Mouse (Mus musculus): ENCODE results near the gene Dmrtc2. TPM values are rescaled to one million over a fixed set of nuclear protein-coding genes. Genes with fewer than 3 reads are reported as not detected.

Dmrtc2 gene
- polyA plus RNA-seq, 1 experiment = not detected

DNA sequence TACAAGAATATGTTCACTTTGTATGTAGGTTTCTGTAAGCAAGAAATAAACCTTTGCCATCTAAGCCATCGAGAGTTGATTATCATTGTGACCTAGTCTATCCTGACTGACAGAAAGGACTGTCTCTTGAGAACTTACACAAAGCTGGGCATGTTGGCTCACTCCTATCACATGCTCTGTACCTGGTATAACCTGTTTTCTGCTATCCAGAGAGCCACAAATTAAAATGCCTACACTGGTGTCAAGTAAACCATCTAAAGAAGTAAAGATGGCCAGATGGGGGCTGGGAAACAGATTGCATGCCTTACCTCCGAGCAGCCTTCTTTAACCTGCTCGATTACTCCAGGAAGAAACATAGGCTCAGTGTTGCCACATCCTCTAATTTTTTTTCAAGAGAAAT is 7.7 kb downstream of the Dmrtc2 start:
- no peaks in the 10 kb centered on the region for H3K36me3 ChIP-seq (ENCODE audit: control insufficient read depth, insufficient read depth)
- H3K27me3 ChIP-seq (ENCODE audit: control insufficient read depth, insufficient read depth, insufficient read length) = peaks cover 37% of the 10 kb centered on the region
- H3K79me2 ChIP-seq (ENCODE audit: control insufficient read depth, insufficient read depth) = no peaks in the 10 kb centered on the region
- no peak overlapping the region for H3ac ChIP-seq (ENCODE audit: control insufficient read depth, insufficient read length, low read depth)
- no peak for TF ChIP-seq MYOG (IDR thresholded peaks at IDR 0.05; ENCODE audit: control insufficient read depth, extremely low read depth, insufficient read length)
- no peak for TF ChIP-seq CTCF (IDR thresholded peaks at IDR 0.05; ENCODE audit: control insufficient read depth, insufficient read depth, insufficient read length)
- no peak for TF ChIP-seq MYOD1 (IDR thresholded peaks at IDR 0.05; ENCODE audit: control insufficient read depth, insufficient read length, low read depth)
- TF ChIP-seq USF1 (IDR thresholded peaks at IDR 0.05; ENCODE audit: low read depth) = no peak
- TF ChIP-seq CEBPB (IDR thresholded peaks at IDR 0.05; ENCODE audit: low read depth) = no peak
- no peak for TF ChIP-seq MAX (IDR thresholded peaks at IDR 0.05)
- no peak for TF ChIP-seq FOSL1 (IDR thresholded peaks at IDR 0.05; ENCODE audit: insufficient read depth, low read length, poor library complexity, severe bottlenecking)
- no peak overlapping the region for H3K4me3 ChIP-seq (ENCODE audit: insufficient read depth, poor library complexity, severe bottlenecking)
- no peaks in the 10 kb centered on the region for H3K79me3 ChIP-seq (ENCODE audit: low read depth)

DNA sequence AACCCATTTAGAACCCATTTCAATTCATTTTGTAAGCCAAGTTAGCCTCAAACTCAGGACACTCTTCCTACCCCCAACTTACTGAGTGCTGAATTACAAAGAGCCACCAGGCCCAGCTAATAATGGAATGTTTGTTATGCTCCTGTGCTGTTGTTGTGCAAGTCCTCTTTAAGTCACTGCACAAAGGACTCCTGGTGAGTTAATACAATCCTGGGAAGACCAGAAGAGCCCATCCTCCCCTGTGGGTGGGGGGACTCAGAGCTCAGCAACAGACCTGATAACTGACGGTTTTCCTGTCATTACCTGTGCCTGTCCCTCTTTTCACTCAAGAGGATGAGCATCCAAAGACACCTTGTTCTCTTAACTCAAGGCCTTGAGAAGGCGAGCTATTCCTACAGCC is 9.8 kb downstream of the Dmrtc2 start:
- Histone ChIP-seq H3K4me3 (ENCODE audit: insufficient read depth, poor library complexity, severe bottlenecking) (no peak overlapping the region), H3K36me3 (ENCODE audit: control insufficient read depth, insufficient read depth) (no peaks in the 10 kb centered on the region), H3ac (ENCODE audit: control insufficient read depth, insufficient read length, low read depth) (no peak overlapping the region), H3K27me3 (ENCODE audit: control insufficient read depth, insufficient read depth, insufficient read length) (peaks cover 17% of the 10 kb centered on the region), H3K79me2 (ENCODE audit: control insufficient read depth, insufficient read depth) (peaks cover 2% of the 10 kb centered on the region), H3K79me3 (ENCODE audit: low read depth) (no peaks in the 10 kb centered on the region)
- TF ChIP-seq FOSL1 (IDR thresholded peaks at IDR 0.05; ENCODE audit: insufficient read depth, low read length, poor library complexity, severe bottlenecking) = no peak
- TF ChIP-seq CEBPB (IDR thresholded peaks at IDR 0.05; ENCODE audit: low read depth) = no peak
- TF ChIP-seq MYOG (IDR thresholded peaks at IDR 0.05; ENCODE audit: control insufficient read depth, extremely low read depth, insufficient read length) = no peak
- no peak for TF ChIP-seq MAX (IDR thresholded peaks at IDR 0.05)
- TF ChIP-seq CTCF (IDR thresholded peaks at IDR 0.05; ENCODE audit: control insufficient read depth, insufficient read depth, insufficient read length) = no peak
- no peak for TF ChIP-seq MYOD1 (IDR thresholded peaks at IDR 0.05; ENCODE audit: control insufficient read depth, insufficient read length, low read depth)
- no peak for TF ChIP-seq USF1 (IDR thresholded peaks at IDR 0.05; ENCODE audit: low read depth)

DNA sequence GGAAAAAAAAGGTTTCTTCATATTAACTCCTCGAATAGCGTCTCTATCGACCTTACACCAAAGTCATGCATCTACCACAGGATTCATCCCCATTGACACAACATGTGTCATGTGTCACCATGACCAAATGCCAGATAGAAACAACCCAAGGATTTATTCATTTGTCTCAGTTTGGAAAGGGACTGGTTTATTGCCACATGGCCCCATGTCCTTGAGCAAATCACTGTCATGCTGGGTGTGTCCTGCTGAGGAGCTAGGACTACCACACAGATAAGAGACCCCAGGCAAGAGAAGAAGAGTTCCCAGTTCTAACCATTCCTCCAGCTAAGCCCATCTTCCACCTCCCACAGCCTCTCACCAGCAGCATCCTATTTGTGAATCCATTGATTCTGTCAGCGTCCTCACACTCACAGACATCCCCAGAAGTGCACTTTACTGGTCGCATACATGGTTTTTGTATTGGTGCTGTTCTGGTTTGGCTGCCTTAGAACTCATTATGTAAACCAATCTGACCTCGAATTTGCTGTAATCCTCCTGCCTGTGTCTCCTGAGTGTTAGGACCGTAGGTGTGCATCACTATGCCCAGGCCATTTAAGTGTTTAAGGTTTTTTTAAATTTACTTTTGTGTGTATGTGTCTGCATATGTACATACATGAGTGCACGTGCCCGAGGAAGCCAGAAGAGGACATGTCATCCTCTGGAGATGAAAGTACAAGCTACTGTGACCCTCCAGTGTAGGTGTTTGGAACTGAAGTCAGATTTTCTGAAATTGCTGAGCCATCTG is 12.8 kb downstream of the Dmrtc2 start:
- Histone ChIP-seq H3ac (ENCODE audit: control insufficient read depth, insufficient read length, low read depth) (no peak overlapping the region), H3K79me3 (ENCODE audit: low read depth) (peaks cover 30% of the 10 kb centered on the region), H3K36me3 (ENCODE audit: control insufficient read depth, insufficient read depth) (peaks cover 28% of the 10 kb centered on the region), H3K79me2 (ENCODE audit: control insufficient read depth, insufficient read depth) (peaks cover 32% of the 10 kb centered on the region), H3K27me3 (ENCODE audit: control insufficient read depth, insufficient read depth, insufficient read length) (no peaks in the 10 kb centered on the region), H3K4me3 (ENCODE audit: insufficient read depth, poor library complexity, severe bottlenecking) (no peak overlapping the region)
- TF ChIP-seq FOSL1 (IDR thresholded peaks at IDR 0.05; ENCODE audit: insufficient read depth, low read length, poor library complexity, severe bottlenecking) = no peak
- no peak for TF ChIP-seq MYOD1 (IDR thresholded peaks at IDR 0.05; ENCODE audit: control insufficient read depth, insufficient read length, low read depth)
- no peak for TF ChIP-seq MAX (IDR thresholded peaks at IDR 0.05)

DNA sequence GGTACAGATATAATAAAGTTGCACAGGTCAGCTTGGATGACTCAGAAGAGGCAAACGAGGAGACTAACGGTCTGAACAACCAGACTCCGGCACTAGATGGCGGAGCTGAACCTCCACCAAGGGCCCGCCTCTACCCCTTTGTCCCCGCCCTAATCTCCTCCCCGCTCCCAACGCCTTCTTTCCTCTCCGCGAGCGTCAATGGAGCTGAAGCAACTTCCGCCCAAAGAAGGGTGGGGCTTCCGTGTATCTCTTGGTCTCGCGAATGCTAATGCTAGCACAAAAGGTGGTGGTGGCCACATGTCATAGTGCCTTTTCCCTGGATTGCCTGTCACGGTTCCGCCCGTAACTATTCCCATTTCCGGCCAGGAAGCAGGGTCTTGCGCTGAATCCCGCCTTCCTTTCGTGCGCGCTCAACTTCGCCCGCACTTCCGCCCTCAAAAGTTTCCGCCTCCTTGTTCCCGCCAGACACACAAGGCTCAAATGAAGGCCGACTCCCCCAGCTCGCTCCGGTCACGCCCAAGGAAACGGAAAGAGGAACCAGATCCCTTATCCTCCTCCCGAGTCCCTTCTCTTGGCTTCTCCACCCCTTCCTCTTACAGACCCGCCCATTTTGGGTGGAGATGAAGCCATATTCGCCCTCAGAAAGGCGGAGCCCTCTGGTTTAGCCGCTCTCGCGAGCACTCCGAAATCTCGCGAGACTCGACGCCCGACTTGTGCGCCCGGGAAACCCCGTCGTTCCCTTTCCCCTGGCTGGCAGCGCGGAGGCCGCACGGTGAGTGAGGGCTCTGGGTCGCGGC is 14.2 kb downstream of the Dmrtc2 start, which contains the start of gene Rps19:
Gene Rps19 (plus strand): TSS at position 476 of the 797 bp plus-strand sequence.
- peak within 1 kb of the TSS; percentile 81 for H3ac ChIP-seq (ENCODE audit: control insufficient read depth, insufficient read length, low read depth)
- H3K36me3 ChIP-seq (ENCODE audit: control insufficient read depth, insufficient read depth) = peaks cover 42% of the 10 kb centered on the region
- peaks cover 47% of the 10 kb centered on the region for H3K79me2 ChIP-seq (ENCODE audit: control insufficient read depth, insufficient read depth)
- peaks cover 38% of the 10 kb centered on the region for H3K79me3 ChIP-seq (ENCODE audit: low read depth)
- peak within 1 kb of the TSS; percentile 93 for H3K4me3 ChIP-seq (ENCODE audit: insufficient read depth, poor library complexity, severe bottlenecking)
- no peaks in the 10 kb centered on the region for H3K27me3 ChIP-seq (ENCODE audit: control insufficient read depth, insufficient read depth, insufficient read length)
- TF ChIP-seq CEBPB (IDR thresholded peaks at IDR 0.05; ENCODE audit: low read depth) = no peak
- peak; percentile 22 for TF ChIP-seq USF1 (IDR thresholded peaks at IDR 0.05; ENCODE audit: low read depth)
- peak; percentile 48 for TF ChIP-seq CTCF (IDR thresholded peaks at IDR 0.05; ENCODE audit: control insufficient read depth, insufficient read depth, insufficient read length)

DNA sequence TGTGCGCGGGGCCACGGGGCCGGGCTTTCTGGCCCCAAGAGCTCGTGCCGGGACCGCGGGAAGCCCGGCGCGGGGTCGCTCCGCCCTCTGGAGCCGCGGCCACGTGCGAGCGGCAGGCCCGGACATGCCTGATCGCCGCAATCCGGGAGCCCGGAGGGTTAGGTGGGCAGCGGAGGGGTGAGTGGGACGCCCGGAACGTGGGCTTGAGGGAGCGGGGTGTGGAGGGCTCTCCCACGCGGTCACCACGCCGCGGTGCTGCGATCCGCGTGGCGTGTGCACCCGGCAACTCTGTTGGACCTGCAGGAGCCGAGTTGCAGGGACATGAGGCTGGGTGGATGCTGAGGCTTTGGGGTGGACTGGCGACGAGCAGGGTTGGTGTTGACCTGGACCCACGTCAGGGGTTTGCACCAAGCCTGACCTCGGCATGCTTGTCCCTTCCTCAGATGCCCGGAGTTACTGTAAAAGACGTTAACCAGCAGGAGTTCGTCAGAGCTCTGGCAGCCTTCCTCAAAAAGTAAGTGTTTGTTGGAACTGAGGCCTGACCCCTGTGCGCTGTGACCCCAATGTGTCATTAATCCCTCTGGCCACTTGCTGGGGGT is 14.9 kb downstream of the Dmrtc2 start:
- TF ChIP-seq MAX (IDR thresholded peaks at IDR 0.05) (peak; percentile 59), CEBPB (IDR thresholded peaks at IDR 0.05; ENCODE audit: low read depth) (no peak)
- Histone ChIP-seq H3K27me3 (ENCODE audit: control insufficient read depth, insufficient read depth, insufficient read length) (no peaks in the 10 kb centered on the region), H3ac (ENCODE audit: control insufficient read depth, insufficient read length, low read depth) (peak overlapping the region; percentile 81), H3K4me3 (ENCODE audit: insufficient read depth, poor library complexity, severe bottlenecking) (peak overlapping the region; percentile 93), H3K79me2 (ENCODE audit: control insufficient read depth, insufficient read depth) (peaks cover 50% of the 10 kb centered on the region), H3K79me3 (ENCODE audit: low read depth) (peaks cover 38% of the 10 kb centered on the region), H3K36me3 (ENCODE audit: control insufficient read depth, insufficient read depth) (peaks cover 49% of the 10 kb centered on the region)

Data from C2C12 (cell line).